Mouse (Mus musculus) liver, embryonic 14.5 days (tissue): ENCODE measurements around the gene Cyp2w1.

Experiments used
- CTCF ChIP-seq: IDR thresholded peaks from 2 replicates; pipeline ENCODE4 v1.5.1; 2016; ENCODE audit warnings: antibody characterized with exemption, low read depth, control low read depth
- EP300 ChIP-seq: IDR thresholded peaks from 2 replicates; pipeline ENCODE4 v1.6.1; 2016; ENCODE audit warnings: antibody characterized with exemption, low read depth

DNA sequence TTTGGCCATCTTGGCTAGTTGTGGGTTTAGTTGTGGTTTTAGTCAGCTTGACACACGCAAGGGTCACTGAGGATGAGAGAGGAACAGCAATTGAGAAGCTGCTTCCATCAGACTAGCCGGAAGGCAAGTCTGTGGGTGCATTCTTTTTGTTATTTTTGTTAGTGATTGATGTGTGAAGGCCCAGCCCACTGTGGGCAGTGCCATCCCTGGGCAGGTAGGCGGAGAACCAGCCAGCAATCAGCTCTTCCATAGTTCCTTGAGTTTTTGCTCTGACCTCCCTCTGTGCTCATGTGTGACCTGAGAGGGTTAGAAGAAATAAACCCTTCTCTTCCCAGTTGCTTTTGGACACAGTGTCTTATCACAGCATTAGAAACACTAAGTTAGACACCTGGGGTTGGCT, 20.7 kb downstream of the Cyp2w1 start:
- TF ChIP-seq CTCF: 0 out of 2 replicates have a peak, but pooled peaks have one; percentile 4
- TF ChIP-seq EP300: no peak
